Mouse (Mus musculus) midbrain, embryonic 16.5 days (tissue): Measurements from ENCODE around the gene Mepce. TPM values are rescaled to one million over a fixed set of nuclear protein-coding genes. Genes with fewer than 3 reads are reported as not detected.

ENCODE experiments used
- ATAC-seq: fragments of 200-750 bp; cut with Nextera tagmentation; 2 replicates; pipeline ENCODE4 v1.8.0; 2017; ENCODE audit warnings: moderate TSS enrichment
- H3K27ac ChIP-seq: fragments of 300-500 bp; sonication (generic); 2 replicates; pipeline ENCODE4 v1.5.1; 2014; ENCODE audit warnings: mild to moderate bottlenecking, low read length, mixed read lengths
- H3K27me3 ChIP-seq: fragments of 300-500 bp; sonication (generic); 2 replicates; pipeline ENCODE4 v1.6.1; 2014; ENCODE audit warnings: low read depth, low read length, mixed read lengths; ENCODE audit not compliant: control insufficient read depth, insufficient read depth
- H3K36me3 ChIP-seq: fragments of 300-500 bp; sonication (generic); 2 replicates; pipeline ENCODE4 v1.6.1; 2014; ENCODE audit warnings: mild to moderate bottlenecking, low read length, moderate library complexity, mixed read lengths; ENCODE audit not compliant: control insufficient read depth, insufficient read depth
- H3K4me1 ChIP-seq: fragments of 300-500 bp; sonication (generic); 2 replicates; pipeline ENCODE4 v1.6.1; 2014; ENCODE audit warnings: mild to moderate bottlenecking, low read length, mixed read lengths; ENCODE audit not compliant: control insufficient read depth, insufficient read depth
- H3K4me2 ChIP-seq: fragments of 300-500 bp; sonication (generic); 2 replicates; pipeline ENCODE4 v1.6.1; 2014; ENCODE audit warnings: mild to moderate bottlenecking, low read length, mixed read lengths
- H3K4me3 ChIP-seq: fragments of 300-500 bp; sonication (generic); 2 replicates; pipeline ENCODE4 v1.5.1; 2014; ENCODE audit warnings: low read depth, mild to moderate bottlenecking, low read length, moderate library complexity, mixed read lengths
- H3K9ac ChIP-seq: fragments of 300-500 bp; sonication (generic); 2 replicates; pipeline ENCODE4 v1.6.1; 2014; ENCODE audit warnings: low read depth, low read length, mixed read lengths
- H3K9me3 ChIP-seq: fragments of 300-500 bp; sonication (generic); replicated peaks from 2 replicates; pipeline ENCODE4 v1.6.1; 2014; ENCODE audit warnings: mild to moderate bottlenecking, low read length, mixed read lengths; ENCODE audit not compliant: control insufficient read depth, poor library complexity, severe bottlenecking
- WGBS: fragments of 180-500 bp; shearing (Covaris S2); extraction: QIAGEN DNeasy Blood & Tissue Kit; methylation state at CpG from one replicate; pipeline ENCODE4 v1.1.7; 2014; 5-methylcytosine and 5-hydroxymethylcytosine counted together
- polyA plus RNA-seq: library from polyadenylated mRNA; unstranded; fragments of >200 nt; fragmentation: Nextera tagmentation; extraction: Ambion mirVana; gene quantifications from 2 replicates; pipeline ENCODE4 v1.2.1, GENCODE M21; 2015

Gene Mepce
- polyA plus RNA-seq, 1 experiment from 2014 or later = 11.6 TPM

GRCm38 (mm10) chr5:137826421-137826820 is 39.0 kb upstream of the Mepce start:
- H3K9me3 ChIP-seq = no peaks in the 10 kb centered on the region
- no peaks in the 10 kb centered on the region for H3K27me3 ChIP-seq
- 71% methylated on average over 7 of the region's 7 CpGs for WGBS
- no peak overlapping the region for H3K27ac ChIP-seq
- no peaks in the 10 kb centered on the region for H3K36me3 ChIP-seq
- H3K4me3 ChIP-seq = no peak overlapping the region
- H3K9ac ChIP-seq = no peak overlapping the region
- no peak overlapping the region for H3K4me2 ChIP-seq
- H3K4me1 ChIP-seq = no peaks in the 10 kb centered on the region
- no peak for ATAC-seq

GRCm38 (mm10) chr5:137825971-137826370 is 38.5 kb upstream of the Mepce start:
- ATAC-seq = no peak
- 84% methylated on average over 2 of the region's 2 CpGs for WGBS

GRCm38 (mm10) chr5:137825030-137825429 is 37.6 kb upstream of the Mepce start:
- no peak overlapping the region for H3K27ac ChIP-seq
- no peak overlapping the region for H3K4me2 ChIP-seq
- WGBS = 93% methylated on average over 3 of the region's 3 CpGs
- H3K36me3 ChIP-seq = no peaks in the 10 kb centered on the region
- ATAC-seq = no peak
- H3K27me3 ChIP-seq = no peaks in the 10 kb centered on the region
- no peaks in the 10 kb centered on the region for H3K4me1 ChIP-seq
- H3K9me3 ChIP-seq = no peaks in the 10 kb centered on the region
- no peak overlapping the region for H3K9ac ChIP-seq
- H3K4me3 ChIP-seq = no peak overlapping the region

More at GRCm38 (mm10) chr5:137825971-137826370, 38.5 kb upstream of the Mepce start:
- no peaks in the 10 kb centered on the region for H3K27me3 ChIP-seq
- H3K4me1 ChIP-seq = no peaks in the 10 kb centered on the region
- H3K9ac ChIP-seq = no peak overlapping the region
- no peaks in the 10 kb centered on the region for H3K36me3 ChIP-seq
- no peaks in the 10 kb centered on the region for H3K9me3 ChIP-seq
- no peak overlapping the region for H3K27ac ChIP-seq
- no peak overlapping the region for H3K4me2 ChIP-seq
- H3K4me3 ChIP-seq = no peak overlapping the region

- WGBS = 93% methylated on average over 6 of the region's 6 CpGs
- no peak for ATAC-seq
Observed at GRCm38 (mm10) chr5:137823455-137824045, 36.1 kb upstream of the Mepce start.

GRCm38 (mm10) chr5:137822602-137823001 is 35.1 kb upstream of the Mepce start:
- no peaks in the 10 kb centered on the region for H3K4me1 ChIP-seq
- 94% methylated on average over 1 of the region's 1 CpGs for WGBS
- H3K4me3 ChIP-seq = no peak overlapping the region
- H3K36me3 ChIP-seq = no peaks in the 10 kb centered on the region
- no peak overlapping the region for H3K4me2 ChIP-seq
- no peak overlapping the region for H3K9ac ChIP-seq
- no peak overlapping the region for H3K27ac ChIP-seq
- H3K9me3 ChIP-seq = no peaks in the 10 kb centered on the region
- no peaks in the 10 kb centered on the region for H3K27me3 ChIP-seq
- no peak for ATAC-seq

More at GRCm38 (mm10) chr5:137823455-137824045, 36.1 kb upstream of the Mepce start:
- Histone ChIP-seq H3K27ac (no peak overlapping the region), H3K27me3 (no peaks in the 10 kb centered on the region), H3K9ac (no peak overlapping the region), H3K9me3 (no peaks in the 10 kb centered on the region), H3K36me3 (no peaks in the 10 kb centered on the region), H3K4me3 (no peak overlapping the region), H3K4me1 (no peaks in the 10 kb centered on the region), H3K4me2 (no peak overlapping the region)

- Histone ChIP-seq H3K4me2 (no peak overlapping the region), H3K27me3 (no peaks in the 10 kb centered on the region), H3K9me3 (no peaks in the 10 kb centered on the region), H3K36me3 (no peaks in the 10 kb centered on the region), H3K4me3 (no peak overlapping the region), H3K27ac (no peak overlapping the region), H3K9ac (no peak overlapping the region), H3K4me1 (no peaks in the 10 kb centered on the region)
- no peak for ATAC-seq
- WGBS = 65% methylated on average over 4 of the region's 4 CpGs
Observed at GRCm38 (mm10) chr5:137822126-137822525, 34.7 kb upstream of the Mepce start.

GRCm38 (mm10) chr5:137817466-137818222 is 30.2 kb upstream of the Mepce start:
- no peak overlapping the region for H3K4me3 ChIP-seq
- H3K27me3 ChIP-seq = no peaks in the 10 kb centered on the region
- H3K9me3 ChIP-seq = no peaks in the 10 kb centered on the region
- no peak overlapping the region for H3K9ac ChIP-seq
- 78% methylated on average over 4 of the region's 4 CpGs for WGBS
- no peaks in the 10 kb centered on the region for H3K36me3 ChIP-seq
- H3K4me2 ChIP-seq = no peak overlapping the region
- H3K4me1 ChIP-seq = no peaks in the 10 kb centered on the region
- ATAC-seq = no peak
- H3K27ac ChIP-seq = no peak overlapping the region

- Histone ChIP-seq H3K36me3 (no peaks in the 10 kb centered on the region), H3K27ac (no peak overlapping the region), H3K4me1 (no peaks in the 10 kb centered on the region), H3K4me2 (no peak overlapping the region), H3K27me3 (no peaks in the 10 kb centered on the region), H3K4me3 (no peak overlapping the region), H3K9ac (no peak overlapping the region), H3K9me3 (no peaks in the 10 kb centered on the region)
- ATAC-seq = no peak
- WGBS = 88% methylated on average over 5 of the region's 5 CpGs
Observed at GRCm38 (mm10) chr5:137808316-137808715, 20.9 kb upstream of the Mepce start.

GRCm38 (mm10) chr5:137806158-137806557 is 18.7 kb upstream of the Mepce start:
- Histone ChIP-seq H3K4me3 (no peak overlapping the region), H3K27ac (no peak overlapping the region), H3K4me1 (no peaks in the 10 kb centered on the region), H3K27me3 (no peaks in the 10 kb centered on the region), H3K9ac (no peak overlapping the region), H3K4me2 (no peak overlapping the region), H3K9me3 (no peaks in the 10 kb centered on the region), H3K36me3 (no peaks in the 10 kb centered on the region)
- no peak for ATAC-seq
- WGBS = 70% methylated on average over 1 of the region's 1 CpGs
